Mouse (Mus musculus): ENCODE measurements around the gene Plcb4.

Plcb4 gene

DNA sequence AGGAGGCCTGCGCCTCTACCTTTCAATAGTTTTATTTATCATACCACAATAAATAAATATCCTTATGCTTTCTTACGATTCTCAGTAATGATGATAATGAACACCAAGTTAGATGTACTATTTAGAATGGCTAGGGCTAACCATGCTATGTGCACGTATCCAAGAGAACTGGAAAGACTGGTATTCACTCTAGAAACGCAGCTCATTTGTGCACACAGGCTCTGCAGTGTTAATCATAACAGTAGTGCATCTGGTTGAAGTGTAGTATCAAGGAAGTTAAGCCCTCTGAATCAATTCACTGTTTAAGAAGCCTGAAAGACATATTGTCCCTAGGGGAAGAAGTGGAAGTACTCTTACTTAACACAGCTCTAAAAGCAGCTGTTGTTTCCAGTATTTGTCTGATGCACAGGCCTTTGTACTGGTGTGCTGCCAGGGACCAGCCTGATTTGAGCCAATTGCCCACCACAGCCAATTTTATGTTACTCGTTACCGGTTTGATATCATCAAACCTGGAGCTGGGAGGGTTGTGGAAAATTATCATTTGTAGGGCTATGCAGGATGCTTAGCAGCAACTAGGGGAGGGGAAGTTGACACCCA lies 100.8 kb downstream of the Plcb4 start:
- DNase-seq (ENCODE audit: low spot score), result no peak

DNA sequence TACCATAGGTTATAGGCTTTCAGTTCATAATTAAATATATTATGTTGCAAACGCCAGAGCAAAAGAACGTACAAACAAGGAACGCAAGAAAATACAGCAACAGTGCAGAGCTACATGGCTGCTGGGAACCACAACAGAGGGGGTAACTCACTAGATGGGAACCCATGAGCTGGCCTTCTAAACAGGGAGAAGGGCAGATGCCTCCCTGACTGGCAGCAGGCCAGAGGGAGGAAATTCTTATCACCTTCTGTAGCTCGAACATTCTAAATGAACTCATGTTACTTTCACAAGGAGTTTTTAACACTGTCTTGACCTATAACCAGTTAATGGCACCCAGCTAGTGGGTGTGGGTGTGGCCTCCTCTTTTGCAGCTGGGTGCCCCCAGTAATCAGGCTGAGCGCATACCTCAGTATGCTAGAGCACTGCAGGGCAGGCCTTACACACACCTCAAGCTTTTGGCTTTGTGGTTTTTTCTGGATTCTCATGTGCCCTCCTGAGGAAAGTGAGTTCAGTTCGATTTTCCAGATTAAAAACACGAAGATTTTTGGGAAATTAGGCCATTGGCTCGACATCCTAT lies 102.5 kb downstream of the Plcb4 start:
- no peak for DNase-seq (ENCODE audit: low spot score)

DNA sequence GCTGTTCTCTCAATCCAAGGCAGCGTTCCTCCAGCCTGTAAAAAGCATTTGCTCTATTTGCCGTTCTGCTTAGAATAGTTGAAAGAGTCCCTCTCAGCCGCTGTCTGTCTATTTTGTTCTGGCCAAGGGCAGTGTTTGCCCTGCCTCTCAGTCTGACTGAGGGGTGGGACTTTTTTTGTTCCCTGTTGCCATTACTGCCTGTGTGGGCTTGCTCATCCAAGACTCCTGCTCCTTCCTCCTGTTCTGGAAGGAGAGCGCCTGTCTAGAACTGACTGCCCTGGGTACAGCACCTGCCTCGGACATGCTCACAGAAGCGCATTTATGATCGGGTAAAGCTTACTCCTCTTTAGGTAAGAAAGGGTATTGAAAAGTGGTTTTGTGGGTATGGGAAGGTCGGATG lies 105.9 kb downstream of the Plcb4 start:
- no peak for DNase-seq (ENCODE audit: low spot score)

DNA sequence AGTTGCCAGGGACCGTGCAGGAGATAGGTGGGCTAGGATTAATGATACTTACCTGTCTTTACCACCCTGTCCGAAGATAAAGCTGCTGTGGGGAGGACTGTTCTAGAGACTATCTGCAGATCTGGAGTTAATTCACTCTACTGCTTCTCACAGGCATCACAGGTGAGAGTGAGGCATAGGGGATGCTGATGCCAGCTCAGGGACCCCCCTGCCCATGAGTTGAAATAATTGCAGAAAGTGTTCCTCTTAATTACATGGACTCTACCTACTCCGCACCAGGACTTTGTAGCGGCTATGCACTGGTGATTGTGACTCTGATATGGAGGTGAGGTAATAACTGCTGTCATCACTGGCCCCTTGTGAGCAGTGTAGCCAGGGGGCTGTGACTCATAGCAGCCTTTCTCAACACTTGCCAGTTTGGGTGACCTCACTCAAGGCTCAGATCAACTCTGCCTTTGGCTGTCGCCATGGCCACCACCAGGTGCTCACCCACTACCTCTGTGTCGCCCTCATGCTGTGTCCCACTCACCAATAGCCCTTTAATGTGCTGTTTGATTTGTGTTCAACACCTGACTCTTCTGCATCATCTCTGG lies 107.8 kb downstream of the Plcb4 start:
- no peak for DNase-seq (ENCODE audit: low spot score)

DNA sequence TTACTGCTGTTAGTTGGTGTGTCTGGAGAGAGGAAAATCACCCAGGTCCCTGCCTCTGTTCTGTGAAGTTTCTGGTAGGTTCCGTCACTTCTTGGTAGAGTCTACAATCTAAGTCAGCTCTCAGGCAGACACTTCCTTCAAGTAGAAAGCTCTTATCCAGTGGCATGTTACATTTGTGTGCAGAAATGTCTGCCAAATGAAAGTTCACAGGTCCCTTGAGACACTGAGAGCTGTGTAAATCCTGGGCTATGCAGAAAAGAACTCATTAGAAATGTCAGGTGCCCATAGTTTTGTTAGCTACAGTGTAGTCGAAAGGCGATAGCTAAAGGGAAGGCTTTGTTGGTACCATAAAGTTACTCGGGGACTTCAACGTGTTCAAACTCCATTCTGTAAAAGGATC lies 108.7 kb downstream of the Plcb4 start:
- no peak for DNase-seq (ENCODE audit: low spot score)

DNA sequence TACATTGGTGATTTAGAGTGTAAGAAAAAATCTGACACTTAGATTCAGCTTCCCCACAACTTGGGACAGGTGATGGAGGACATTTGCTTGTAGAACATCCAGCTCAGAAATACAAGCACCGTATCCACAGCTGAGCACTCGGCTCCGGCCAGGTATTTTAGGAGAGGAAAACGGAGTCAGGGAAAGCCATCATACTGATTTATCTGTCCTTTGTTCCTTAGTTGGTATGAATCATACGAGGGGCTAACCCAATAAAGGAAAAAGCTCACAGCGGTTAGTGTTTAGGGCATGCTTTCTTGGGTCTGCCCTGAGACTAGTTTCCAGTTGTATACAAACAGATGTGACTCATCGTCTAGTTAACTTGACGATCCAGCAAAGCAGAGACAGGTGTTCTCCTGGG lies 110.9 kb downstream of the Plcb4 start:
- DNase-seq (ENCODE audit: low spot score), result no peak

DNA sequence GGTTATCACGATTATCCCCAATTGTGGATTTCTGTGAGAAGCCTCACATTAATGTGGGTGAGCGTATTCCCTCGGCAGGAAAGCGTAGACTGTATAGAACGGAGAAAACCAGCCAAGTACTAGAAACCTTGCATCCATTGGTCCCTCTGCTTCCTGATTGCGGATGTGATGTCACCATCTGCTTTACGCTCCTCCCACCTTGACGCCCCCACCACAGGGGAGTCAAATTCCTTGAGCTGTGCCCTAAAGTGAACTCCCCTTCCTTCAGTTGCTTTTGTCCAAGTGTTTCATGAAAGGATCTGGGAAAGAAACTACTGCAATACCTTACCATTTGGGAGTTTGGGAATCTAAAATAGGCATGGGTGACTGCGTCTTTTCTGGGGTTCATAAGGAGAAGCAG lies 111.4 kb downstream of the Plcb4 start:
- no peak for DNase-seq (ENCODE audit: low spot score)

DNA sequence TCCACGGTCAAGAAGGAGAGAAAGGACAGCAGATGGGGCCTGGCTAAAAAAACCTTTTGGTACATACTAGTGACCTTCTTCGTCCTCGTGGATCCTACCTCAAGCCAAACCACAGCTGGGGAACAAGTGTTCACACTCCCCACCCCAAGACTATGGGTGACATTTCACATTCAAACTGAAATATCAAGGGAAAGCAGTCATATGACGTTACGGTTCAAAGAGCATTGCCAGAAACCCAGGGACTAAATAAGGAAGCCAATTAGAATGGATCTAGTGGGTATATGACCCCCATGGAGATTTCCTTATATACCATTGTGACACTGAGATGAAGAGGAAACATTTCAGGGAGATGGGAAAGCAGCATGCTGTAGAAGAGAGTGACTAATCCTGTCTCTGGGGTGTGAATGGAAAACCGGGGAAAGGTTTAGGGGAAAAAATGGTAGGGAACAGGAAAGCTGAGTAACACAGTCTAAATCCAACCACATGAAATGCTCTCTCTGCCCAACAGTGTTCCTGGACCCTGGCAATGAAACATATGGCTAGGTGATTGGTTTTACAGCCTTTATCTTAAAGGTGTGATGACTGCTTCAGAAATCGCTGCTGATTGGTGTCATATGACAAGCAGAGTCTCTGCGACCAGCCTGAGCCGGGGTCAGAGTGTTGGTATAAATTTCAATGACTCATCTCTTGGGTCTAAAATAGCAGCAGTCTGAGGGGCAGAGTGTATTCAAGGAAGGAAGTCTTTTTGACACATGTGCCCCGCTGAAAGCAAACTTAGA lies 114.6 kb downstream of the Plcb4 start:
- no peak for DNase-seq (ENCODE audit: low spot score)

DNA sequence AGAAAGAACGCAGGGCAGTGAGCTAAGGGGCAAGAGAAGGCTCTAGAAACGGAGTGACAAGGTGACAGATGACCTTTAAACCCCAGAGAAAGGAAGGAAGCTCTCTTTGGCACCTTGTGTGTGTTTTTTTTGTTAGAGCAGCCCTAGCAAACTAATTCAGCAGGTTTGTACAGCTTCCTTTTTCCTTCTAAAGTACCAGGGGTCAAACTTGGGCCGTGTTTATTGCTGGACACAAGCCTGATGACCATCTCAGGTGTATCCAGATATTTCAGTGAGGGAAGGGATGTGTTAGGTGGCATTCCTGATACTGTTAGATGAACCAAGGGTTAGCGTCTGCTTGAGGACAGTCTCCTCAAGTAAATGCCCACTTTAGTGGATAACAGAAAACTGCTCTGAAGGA lies 116.2 kb downstream of the Plcb4 start:
- no peak for DNase-seq (ENCODE audit: low spot score)

DNA sequence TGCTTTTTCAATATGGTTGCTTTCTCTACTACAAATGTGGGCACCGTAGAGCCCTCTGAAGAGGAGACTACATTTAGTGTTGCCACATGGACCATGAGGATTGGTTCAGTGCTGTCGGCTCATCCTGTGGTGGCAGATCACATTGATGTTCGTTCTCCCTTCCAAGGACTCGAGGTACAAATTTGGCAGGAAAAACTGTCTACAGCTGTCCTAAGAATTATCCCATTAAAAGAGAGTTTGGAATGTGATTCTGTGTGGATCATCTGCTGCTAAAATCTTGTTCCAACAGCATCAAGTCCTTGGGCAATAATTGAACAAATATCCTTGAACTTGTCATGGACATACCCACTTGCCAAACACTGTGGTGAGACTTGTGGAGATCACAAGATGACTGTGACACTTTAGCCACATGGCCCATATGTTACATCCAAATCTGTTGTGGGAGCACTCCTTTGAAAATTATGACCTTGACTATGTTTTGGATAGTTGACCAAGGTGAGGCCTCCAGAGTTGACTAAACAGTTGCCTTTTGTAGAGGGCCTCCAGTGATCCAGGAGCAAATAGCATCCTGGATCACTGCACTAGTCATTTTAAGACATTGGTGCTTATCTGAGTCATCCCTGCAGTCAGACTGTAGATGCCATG lies 117.4 kb downstream of the Plcb4 start:
- no peak for DNase-seq (ENCODE audit: low spot score)

DNA sequence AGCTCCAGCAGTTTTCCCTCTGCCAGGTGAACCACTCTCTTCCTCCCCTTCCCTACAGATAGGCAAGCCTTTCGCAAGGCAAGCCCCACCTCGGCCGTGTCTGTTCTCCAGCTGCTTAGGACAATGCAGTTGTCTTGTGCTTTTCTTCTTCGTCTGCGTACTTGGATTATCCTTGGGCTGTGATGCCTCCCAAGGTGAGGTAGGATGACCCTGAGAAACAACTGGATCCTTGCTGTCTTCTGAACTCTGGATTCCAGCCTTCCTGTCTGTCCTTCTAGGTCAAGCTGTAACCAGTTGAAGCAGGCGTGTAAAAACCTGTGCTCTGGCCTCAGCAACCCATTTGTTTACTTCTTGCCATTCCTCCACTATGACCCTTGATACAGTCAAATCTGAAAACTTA lies 122.6 kb downstream of the Plcb4 start:
- no peak for DNase-seq (ENCODE audit: low spot score)

DNA sequence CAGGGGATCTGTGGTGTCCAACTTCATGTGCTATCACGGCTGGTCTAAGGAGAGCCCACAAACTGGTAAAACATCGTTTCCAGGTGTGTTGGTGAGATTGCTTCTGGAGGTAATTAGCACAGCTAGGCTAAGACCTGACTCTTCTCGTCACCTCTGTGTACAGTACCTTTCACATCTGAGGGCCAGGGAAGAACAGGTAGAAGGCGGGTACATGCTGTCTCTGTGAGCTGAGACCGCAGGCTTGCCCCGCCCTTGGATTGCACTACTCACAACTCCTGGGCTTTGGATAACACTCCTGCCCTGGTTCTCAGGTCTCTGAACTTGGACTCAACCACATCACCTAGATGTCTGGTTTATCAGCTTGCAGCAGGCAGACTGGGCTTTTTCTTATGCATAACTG lies 128.6 kb downstream of the Plcb4 start:
- DNase-seq (ENCODE audit: low spot score), result no peak

DNA sequence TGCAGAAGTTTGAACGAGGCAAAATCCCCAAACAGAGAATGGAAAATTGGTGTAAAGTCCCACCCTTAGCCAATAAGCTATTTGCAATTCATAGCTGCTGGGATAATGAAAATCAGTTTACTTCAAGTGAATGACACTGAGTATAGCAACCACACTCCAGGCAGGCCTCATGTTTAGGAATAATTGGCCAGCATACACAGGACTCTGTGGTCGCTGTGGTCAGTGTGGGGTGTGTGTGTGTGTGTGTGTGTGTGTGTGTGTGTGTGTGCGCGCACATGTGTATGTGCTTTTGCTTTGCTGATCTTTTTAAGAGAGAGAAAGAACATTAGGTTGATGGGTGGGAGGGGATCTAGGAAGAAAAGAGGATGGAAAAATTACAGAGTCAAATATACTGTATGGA lies 134.1 kb downstream of the Plcb4 start:
- no peak for DNase-seq (ENCODE audit: low spot score)

DNA sequence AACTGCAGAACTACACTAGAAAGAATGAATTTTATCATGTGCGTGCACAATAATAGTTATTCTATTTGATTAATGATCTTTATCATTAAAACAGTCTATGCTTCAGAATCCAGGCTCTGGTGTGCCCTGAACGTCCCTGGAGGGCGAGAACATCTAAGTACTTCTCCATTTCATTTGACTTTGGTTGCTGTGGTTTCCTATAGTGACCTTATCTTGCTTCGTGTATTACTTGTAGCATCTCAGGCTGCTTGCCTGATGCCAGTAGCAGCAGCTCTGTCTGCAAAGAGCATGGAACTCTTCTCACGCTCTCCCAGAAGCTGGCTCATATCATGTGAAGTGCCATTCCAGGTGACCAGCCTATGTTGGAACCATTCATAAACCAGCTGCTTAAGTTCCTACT lies 137.9 kb downstream of the Plcb4 start:
- DNase-seq (ENCODE audit: low spot score), result no peak

DNA sequence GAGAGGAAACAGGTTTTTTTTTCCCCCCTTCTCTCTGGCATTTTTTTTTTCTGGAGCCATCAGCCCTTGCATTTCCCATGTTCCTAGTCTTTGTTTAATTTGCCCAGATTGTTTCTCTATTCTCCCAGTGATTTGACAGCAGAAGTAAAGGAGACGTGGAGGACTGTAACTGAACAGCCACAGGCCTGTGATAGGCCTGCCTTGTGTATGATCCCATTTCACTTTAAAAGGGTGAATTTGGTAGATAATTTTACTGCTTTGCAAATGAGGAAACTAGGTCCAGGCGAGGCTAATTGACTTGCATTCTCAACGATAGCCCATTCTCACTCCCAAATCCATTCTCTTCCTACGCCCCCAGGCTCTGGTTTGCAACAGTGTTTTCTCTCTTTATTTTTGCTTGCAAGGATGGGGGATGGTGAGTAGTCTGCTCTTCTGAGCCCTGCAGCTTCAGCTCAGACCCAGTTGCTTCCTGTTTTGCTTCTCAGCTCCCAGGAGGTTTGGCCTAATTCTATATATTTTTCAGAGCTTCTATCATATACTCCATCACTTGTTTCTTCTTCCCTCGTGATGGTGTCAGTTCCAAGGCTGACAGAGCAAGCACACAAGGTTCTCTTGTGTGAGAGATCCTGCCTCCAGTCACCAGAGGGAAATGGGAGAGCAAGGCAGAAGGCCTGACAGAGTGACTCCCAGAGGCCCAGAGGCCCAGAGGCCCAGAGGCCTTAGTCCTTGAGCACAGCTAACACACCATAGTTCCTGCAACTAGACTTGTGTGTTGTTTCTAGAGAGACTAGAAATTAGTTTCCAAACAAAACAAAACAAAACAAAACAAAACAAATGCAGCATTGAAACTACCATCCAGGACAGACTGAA lies 139.1 kb downstream of the Plcb4 start:
- DNase-seq (ENCODE audit: low spot score), result no peak

DNA sequence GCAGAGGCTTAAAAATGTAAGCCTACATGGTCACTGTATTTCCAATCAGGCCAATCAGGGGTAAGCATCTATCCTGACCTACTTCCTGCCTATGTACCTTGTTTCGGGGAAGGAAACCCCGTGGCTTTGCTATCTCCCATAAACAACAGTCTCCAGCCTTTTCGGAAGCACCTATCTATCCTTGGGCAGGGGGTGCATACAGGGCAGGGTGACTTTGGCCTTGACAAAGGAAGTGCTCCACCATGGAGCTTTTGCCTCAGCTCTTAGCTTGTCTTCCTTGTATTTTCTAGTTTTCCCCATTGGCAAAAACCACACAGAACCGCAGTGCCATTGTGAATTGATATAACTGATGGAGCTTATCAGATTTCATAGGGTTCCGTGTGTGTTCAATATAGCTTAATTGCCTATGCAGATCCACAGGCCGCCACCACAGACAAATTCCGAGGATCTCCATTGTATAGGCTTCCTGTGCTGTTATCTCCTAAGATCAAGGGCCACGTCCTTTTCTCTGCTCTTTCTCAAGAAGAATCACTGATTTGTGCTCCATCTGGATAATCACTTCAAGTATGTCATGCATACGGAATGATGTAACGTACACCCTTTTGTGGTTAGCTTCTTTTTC lies 140.4 kb downstream of the Plcb4 start:
- no peak for DNase-seq (ENCODE audit: low spot score)

DNA sequence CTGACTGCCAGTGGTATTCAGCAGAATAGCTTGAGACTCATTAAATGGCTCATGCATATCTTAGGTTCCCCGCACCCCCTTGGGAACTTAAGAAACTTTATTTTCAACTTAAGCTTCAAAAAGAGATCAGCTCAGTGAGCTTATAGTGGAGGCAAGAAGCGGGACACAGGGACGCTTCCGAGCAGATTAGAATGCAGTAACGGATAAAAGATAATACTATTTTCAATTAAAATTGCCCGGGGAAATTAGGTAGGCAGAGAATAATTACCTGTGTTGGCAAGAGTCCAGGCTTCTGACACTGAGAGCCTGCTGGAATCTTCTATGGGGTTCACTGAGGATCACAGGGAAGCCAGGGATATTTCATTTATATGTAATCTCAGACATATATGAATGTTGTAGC lies 141.6 kb downstream of the Plcb4 start:
- DNase-seq (ENCODE audit: low spot score), result no peak

DNA sequence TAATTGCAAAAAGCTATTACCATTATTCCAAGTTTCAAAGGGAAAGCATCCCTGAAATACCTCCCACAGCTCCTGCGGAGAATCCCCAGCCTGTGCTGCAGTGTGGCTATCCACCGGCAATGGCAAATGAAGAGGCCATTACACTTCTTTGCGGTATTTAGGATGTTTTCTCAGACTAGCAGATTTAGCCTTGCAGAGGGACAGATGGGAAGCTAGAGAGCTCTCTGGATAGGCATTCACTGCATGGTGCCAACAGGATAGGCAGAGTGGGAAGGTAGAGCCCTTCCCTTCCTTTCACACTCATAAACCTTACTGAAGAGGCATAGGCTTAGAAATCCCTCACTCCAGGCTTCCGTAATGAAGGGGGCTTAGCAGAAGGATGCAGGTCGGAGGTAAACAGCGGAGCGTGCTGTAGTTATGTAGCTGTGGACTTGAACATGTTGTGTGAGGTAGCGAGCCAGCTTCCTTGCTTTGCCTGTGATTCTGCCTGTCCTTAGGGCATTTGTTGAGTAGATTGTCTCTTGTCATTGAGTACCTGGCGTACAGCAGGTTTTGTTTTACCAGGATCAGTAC lies 144.2 kb downstream of the Plcb4 start:
- DNase-seq (ENCODE audit: low spot score), result no peak

DNA sequence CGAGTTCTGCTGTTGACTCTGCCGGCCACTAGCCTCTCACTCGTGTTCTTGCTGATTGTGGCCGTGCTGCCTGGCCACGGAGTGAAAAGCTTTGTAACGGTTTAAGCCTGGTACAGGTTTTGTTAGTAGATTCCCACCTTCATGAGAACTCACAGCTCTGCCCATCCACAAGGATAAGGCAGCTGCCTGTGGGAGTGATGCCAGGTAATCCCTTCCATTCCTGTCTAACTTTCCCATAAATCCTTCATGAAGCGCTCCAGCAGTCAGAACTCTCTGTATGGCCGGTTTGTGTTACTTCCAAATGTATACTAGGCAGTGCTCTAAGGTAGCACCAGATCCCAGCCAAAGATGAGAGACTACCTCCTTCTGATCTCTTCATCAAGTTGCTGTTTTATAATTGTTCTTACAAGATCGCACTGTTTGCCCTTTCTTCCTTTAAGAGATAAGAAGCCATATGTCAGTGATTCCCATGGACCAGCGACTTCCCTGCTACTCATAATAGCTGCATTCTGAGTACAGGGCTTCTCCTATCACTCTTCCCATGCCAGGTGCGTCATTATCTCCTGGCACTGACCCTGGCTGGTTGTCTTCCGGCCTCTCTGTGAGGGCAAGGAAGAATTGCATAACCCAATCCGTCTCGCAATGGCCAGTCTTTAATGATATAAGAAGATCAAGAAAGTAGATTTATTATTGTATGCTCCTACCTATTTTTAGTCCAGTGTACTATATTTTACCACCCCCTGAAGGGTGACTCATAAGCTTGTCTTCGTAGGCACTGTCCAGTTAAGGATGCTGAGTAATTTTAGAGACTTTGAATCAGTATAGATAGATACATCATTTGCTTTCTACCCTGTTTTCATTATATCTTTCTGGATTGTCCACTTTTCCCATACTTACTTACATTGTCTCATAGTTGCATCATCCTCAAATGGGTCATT lies 147.2 kb downstream of the Plcb4 start:
- no peak for DNase-seq (ENCODE audit: low spot score)

DNA sequence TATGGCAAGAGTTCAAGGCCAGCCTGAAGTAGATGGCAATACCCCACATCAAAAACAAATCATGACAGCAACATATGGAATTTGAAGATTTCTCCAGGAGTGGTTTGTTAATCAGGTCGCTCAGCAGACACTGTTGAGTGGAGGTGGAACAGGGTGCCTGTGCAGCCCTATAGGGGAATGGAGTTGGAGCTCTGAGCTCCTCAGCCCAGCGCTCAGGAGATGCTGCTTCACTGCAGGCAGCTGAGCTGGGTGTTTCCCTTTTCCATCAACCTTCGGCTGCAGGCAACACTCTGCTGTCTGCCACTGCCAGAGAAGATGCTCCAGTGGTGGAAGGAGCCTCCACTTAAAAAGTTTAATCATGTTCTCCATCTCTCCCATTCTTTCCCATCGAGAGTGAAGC lies 149.5 kb downstream of the Plcb4 start:
- no peak for DNase-seq (ENCODE audit: low spot score)
